Comparison of ENCODE assay signal across 9 mouse cellular contexts in the genomic region with DNA sequence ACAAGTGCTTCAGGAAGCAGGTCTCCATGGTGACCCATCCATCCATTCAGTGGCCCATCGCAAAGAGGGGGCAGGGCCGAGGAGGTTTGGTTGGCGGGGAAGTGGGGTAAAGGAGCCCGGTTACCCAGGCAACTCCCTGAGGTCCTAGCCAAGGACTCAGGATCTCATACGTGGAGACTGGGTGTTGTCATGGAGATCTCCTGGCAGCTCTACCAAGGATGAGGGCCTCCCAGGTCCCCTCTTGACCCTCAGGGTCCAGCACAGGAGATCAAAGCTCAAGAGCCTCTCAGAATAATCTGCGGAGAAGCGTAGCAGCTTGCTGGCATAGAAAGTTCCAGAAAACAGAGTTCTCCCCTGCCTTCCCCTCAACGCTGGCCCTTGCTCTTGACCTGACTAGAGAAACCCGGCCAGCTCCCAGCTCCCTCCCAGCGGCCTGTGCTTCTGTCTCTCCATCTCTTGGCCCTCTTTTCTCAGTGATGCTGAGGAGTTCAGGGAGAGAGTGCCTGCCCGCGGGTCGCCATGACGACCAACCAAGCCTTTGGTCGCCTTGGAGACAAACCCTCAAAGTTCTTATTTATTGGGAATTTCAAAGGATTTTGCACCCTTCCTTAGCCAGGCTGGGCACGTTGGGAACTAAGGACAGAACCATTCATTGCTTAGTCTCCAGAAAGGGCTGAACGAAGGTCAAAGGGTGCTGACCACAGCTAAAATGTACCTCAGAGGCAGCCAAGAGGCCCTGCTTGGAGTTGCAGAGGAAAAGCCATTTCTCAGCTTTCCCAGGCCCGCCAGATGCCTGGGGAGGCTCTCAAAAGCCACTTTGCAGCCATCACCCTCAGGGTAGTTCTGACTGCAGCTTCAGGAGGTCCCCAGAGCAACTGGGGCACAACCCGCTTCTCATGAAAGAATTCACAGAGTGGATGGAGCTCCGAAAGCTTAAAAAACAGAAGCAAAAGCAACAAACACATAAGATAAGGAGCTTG.
DNase-seq lines count a peak whose midpoint lies in the region; ATAC-seq and TF ChIP-seq lines count a peak whose summit lies in the region.
"Had no signal": no experiment of that assay in that cellular context is flagged by ENCODE, and none has a peak within 500 bp of the region (broad histone marks: within the 10 kb centered on the region; RNA-seq: fewer than 3 reads in every experiment).

No protein-coding gene starts in this region.

- no peak for DNase-seq in embryonic facial prominence, embryonic 14.5 days (ENCODE audit: low spot score)
- DNase-seq in left cerebral cortex, postnatal 25 days (ENCODE audit: low spot score in 2 of 2) = peak; percentile 84 to 87
- DNase-seq in right cerebral cortex, adult 2 months (ENCODE audit: low spot score in 2 of 2) = peak; percentile 77 to 87
- no peak for DNase-seq in kidney, postnatal 4 days
- DNase-seq in kidney, postnatal 36 days = no peak
- DNase-seq in adrenal gland, postnatal 10 days = no peak
- DNase-seq: heart, postnatal 14 days had no signal

- H3K4me2 ChIP-seq in embryonic facial prominence, embryonic 14.5 days (ENCODE audit: low read depth, low read length) = no peak overlapping the region
- no peak overlapping the region; the same call in 1 of the 2 replicates for H3K4me2 ChIP-seq in hindbrain, embryonic 13.5 days
- H3K4me2 ChIP-seq in intestine, postnatal 0 days (replicated peaks; ENCODE audit: low read depth) = no peak overlapping the region

- intact Hi-C loops in left cerebral cortex, postnatal 25 days (cut with DNase I) = no loop called here

- ATAC-seq in embryonic facial prominence, embryonic 14.5 days (ENCODE audit: low read depth) = peak; percentile 37; the same call in 1 of the 2 replicates
- ATAC-seq in hindbrain, embryonic 13.5 days (ENCODE audit: low FRiP score) = peak; percentile 84
- no peak for ATAC-seq in intestine, postnatal 0 days

- H3K9me3 ChIP-seq in embryonic facial prominence, embryonic 14.5 days (ENCODE audit: control insufficient read depth, low read length) = no peaks in the 10 kb centered on the region
- H3K9me3 ChIP-seq in hindbrain, embryonic 13.5 days = no peaks in the 10 kb centered on the region
- H3K9me3 ChIP-seq in intestine, postnatal 0 days (ENCODE audit: control insufficient read depth) = no peaks in the 10 kb centered on the region

- no peak overlapping the region for H3K27ac ChIP-seq in embryonic facial prominence, embryonic 14.5 days (replicated peaks; ENCODE audit: low read depth, low read length)
- H3K27ac ChIP-seq in hindbrain, embryonic 13.5 days = peak overlapping the region; percentile 79
- no peak overlapping the region for H3K27ac ChIP-seq in intestine, postnatal 0 days (ENCODE audit: low read depth, low read length)

- TF ChIP-seq CTCF in intestine, postnatal 0 days (IDR thresholded peaks at IDR 0.05; ENCODE audit: low read depth) = no peak

- H3K4me1 ChIP-seq in embryonic facial prominence, embryonic 14.5 days (ENCODE audit: control insufficient read depth, insufficient read depth, low read length) = no peaks in the 10 kb centered on the region
- H3K4me1 ChIP-seq in hindbrain, embryonic 13.5 days (replicated peaks) = peaks cover 43% of the 10 kb centered on the region
- no peaks in the 10 kb centered on the region for H3K4me1 ChIP-seq in intestine, postnatal 0 days (replicated peaks; ENCODE audit: control insufficient read depth, insufficient read depth, low read length)

- WGBS in embryonic facial prominence, embryonic 14.5 days = 37% methylated on average over 20 of the region's 20 CpGs
- 12% methylated on average over 20 of the region's 20 CpGs for WGBS in hindbrain, embryonic 13.5 days
- WGBS in intestine, postnatal 0 days = 46% methylated on average over 20 of the region's 20 CpGs

- no peaks in the 10 kb centered on the region for H3K27me3 ChIP-seq in embryonic facial prominence, embryonic 14.5 days (replicated peaks; ENCODE audit: control insufficient read depth, insufficient read depth, low read length)
- no peaks in the 10 kb centered on the region for H3K27me3 ChIP-seq in hindbrain, embryonic 13.5 days
- no peaks in the 10 kb centered on the region for H3K27me3 ChIP-seq in intestine, postnatal 0 days (replicated peaks; ENCODE audit: control insufficient read depth, insufficient read depth, low read length)

- no peaks in the 10 kb centered on the region for H3K36me3 ChIP-seq in embryonic facial prominence, embryonic 14.5 days (ENCODE audit: control insufficient read depth, insufficient read depth, low read length)
- no peaks in the 10 kb centered on the region for H3K36me3 ChIP-seq in hindbrain, embryonic 13.5 days
- H3K36me3 ChIP-seq in intestine, postnatal 0 days (ENCODE audit: control insufficient read depth, insufficient read depth) = no peaks in the 10 kb centered on the region

- H3K9ac ChIP-seq in embryonic facial prominence, embryonic 14.5 days (ENCODE audit: low read depth, low read length) = no peak overlapping the region
- H3K9ac ChIP-seq in hindbrain, embryonic 13.5 days = no peak overlapping the region
- H3K9ac ChIP-seq in intestine, postnatal 0 days (ENCODE audit: low read depth, low read length) = no peak overlapping the region

- H3K4me3 ChIP-seq in embryonic facial prominence, embryonic 14.5 days (ENCODE audit: low read depth, low read length) = no peak overlapping the region
- H3K4me3 ChIP-seq in hindbrain, embryonic 13.5 days = no peak overlapping the region
- no peak overlapping the region for H3K4me3 ChIP-seq in intestine, postnatal 0 days (ENCODE audit: low read depth, low read length)

Comparison
In these comparisons a context has a peak if more than half of its experiments do, and no peak if none do; other contexts are left out.
1. DNase-seq: peak in left cerebral cortex, postnatal 25 days (2 of 2) and right cerebral cortex, adult 2 months (2 of 2); none in embryonic facial prominence, embryonic 14.5 days (single experiment), kidney, postnatal 4 days (0 of 2), kidney, postnatal 36 days (0 of 2) and adrenal gland, postnatal 10 days (single experiment).